Mouse (Mus musculus): Measurements from ENCODE around the gene Pcdh15. TPM values are rescaled to one million over a fixed set of nuclear protein-coding genes. Genes with fewer than 3 reads are reported as not detected.

Pcdh15 gene
- polyA plus RNA-seq, 1 experiment from 2014 or later, result 0.57 TPM

- Histone ChIP-seq H3K36me3 (replicated peaks) (no peaks in the 10 kb centered on the region), H3K27me3 (replicated peaks; ENCODE audit: low read depth, poor library complexity, severe bottlenecking) (no peaks in the 10 kb centered on the region), H3K9me3 (no peaks in the 10 kb centered on the region), H3K27ac (replicated peaks) (no peak overlapping the region), H3K4me1 (no peaks in the 10 kb centered on the region), H3K4me3 (no peak overlapping the region)
- DNase-seq (ENCODE audit: low spot score), result no peak
- 76% methylated on average over 2 of the region's 2 CpGs for WGBS
Observed at GRCm38 (mm10) chr10:74621837-74622236, 1522.7 kb downstream of the Pcdh15 start.

- no peaks in the 10 kb centered on the region for H3K27me3 ChIP-seq (replicated peaks; ENCODE audit: low read depth, poor library complexity, severe bottlenecking)
- H3K27ac ChIP-seq (replicated peaks), result no peak overlapping the region
- H3K4me1 ChIP-seq, result no peaks in the 10 kb centered on the region
- no peak overlapping the region for H3K4me3 ChIP-seq
- H3K36me3 ChIP-seq (replicated peaks), result no peaks in the 10 kb centered on the region
- WGBS, result 83% methylated on average over 4 of the region's 4 CpGs
- DNase-seq (ENCODE audit: low spot score), result no peak
- H3K9me3 ChIP-seq, result no peaks in the 10 kb centered on the region
Observed at GRCm38 (mm10) chr10:74625715-74626114, 1526.6 kb downstream of the Pcdh15 start.

DNA sequence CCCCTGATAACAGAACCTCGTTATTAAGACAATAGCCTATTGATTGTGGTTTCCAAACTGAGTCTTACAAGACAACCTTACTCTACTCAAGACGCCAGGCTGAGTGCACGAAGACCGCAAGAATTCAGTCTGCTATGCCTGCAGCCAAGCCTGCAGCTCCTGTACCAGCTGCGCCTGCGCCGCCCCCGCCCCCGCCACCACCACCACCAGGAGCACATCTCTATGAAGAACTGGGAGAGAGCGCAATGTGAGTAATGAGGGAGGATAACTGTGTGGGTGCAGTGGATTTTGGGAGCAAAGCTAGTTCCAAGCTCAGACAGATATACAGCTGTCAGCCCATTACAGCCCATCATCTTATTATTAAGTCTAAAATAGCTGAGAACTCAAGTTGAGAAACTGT lies 1527.5 kb downstream of the Pcdh15 start:
- WGBS, result 66% methylated on average over 10 of the region's 10 CpGs
- H3K27me3 ChIP-seq (replicated peaks; ENCODE audit: low read depth, poor library complexity, severe bottlenecking), result no peaks in the 10 kb centered on the region
- no peak overlapping the region for H3K4me3 ChIP-seq
- no peaks in the 10 kb centered on the region for H3K9me3 ChIP-seq
- H3K4me1 ChIP-seq, result no peaks in the 10 kb centered on the region
- DNase-seq (ENCODE audit: low spot score), result no peak
- no peak overlapping the region for H3K27ac ChIP-seq (replicated peaks)
- no peaks in the 10 kb centered on the region for H3K36me3 ChIP-seq (replicated peaks)

- DNase-seq (ENCODE audit: low spot score), result no peak
- WGBS, result 89% methylated on average over 9 of the region's 9 CpGs
- H3K4me3 ChIP-seq, result no peak overlapping the region
- no peaks in the 10 kb centered on the region for H3K27me3 ChIP-seq (replicated peaks; ENCODE audit: low read depth, poor library complexity, severe bottlenecking)
- no peak overlapping the region for H3K27ac ChIP-seq (replicated peaks)
- no peaks in the 10 kb centered on the region for H3K36me3 ChIP-seq (replicated peaks)
- H3K9me3 ChIP-seq, result no peaks in the 10 kb centered on the region
- H3K4me1 ChIP-seq, result no peaks in the 10 kb centered on the region
Observed at GRCm38 (mm10) chr10:74631314-74631713, 1532.2 kb downstream of the Pcdh15 start.

- 50% methylated on average over 4 of the region's 4 CpGs for WGBS
- H3K4me1 ChIP-seq, result peaks cover 7% of the 10 kb centered on the region
- DNase-seq (ENCODE audit: low spot score), result no peak
- H3K9me3 ChIP-seq, result no peaks in the 10 kb centered on the region
- no peaks in the 10 kb centered on the region for H3K27me3 ChIP-seq (replicated peaks; ENCODE audit: low read depth, poor library complexity, severe bottlenecking)
- no peak overlapping the region for H3K4me3 ChIP-seq
- H3K36me3 ChIP-seq (replicated peaks), result no peaks in the 10 kb centered on the region
- H3K27ac ChIP-seq (replicated peaks), result no peak overlapping the region
Observed at GRCm38 (mm10) chr10:74637040-74637439, 1537.9 kb downstream of the Pcdh15 start.

- H3K4me1 ChIP-seq, result peaks cover 3% of the 10 kb centered on the region
- DNase-seq (ENCODE audit: low spot score), result peak; percentile 24
- 62% methylated on average over 6 of the region's 6 CpGs for WGBS
Observed at GRCm38 (mm10) chr10:74642125-74642524, 1543.0 kb downstream of the Pcdh15 start.

DNA sequence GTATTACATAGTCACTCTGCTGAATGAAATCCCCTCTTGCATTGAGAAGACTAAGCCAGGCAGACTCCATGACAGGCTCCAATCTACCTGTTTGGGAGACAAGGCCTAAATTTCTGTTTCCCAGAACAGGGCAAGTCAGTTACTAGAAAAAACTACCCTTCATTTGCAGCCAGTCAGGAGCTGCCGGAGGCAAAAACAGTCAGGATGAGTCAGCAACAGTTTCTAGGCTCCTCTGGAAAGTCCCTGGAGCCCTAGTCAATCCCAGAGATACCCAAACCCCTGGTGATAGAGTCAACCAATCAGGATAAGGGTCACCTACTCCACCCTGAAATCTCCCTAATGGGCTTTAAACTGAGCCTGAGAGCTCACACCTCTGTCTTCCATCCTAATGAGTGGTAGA lies 1564.0 kb downstream of the Pcdh15 start:
- no peaks in the 10 kb centered on the region for H3K27me3 ChIP-seq (replicated peaks; ENCODE audit: low read depth, poor library complexity, severe bottlenecking)
- H3K36me3 ChIP-seq (replicated peaks), result no peaks in the 10 kb centered on the region
- no peak for DNase-seq (ENCODE audit: low spot score)
- 95% methylated on average over 1 of the region's 1 CpGs for WGBS
- no peak overlapping the region for H3K27ac ChIP-seq (replicated peaks)
- H3K4me3 ChIP-seq, result no peak overlapping the region
- no peaks in the 10 kb centered on the region for H3K9me3 ChIP-seq
- H3K4me1 ChIP-seq, result no peaks in the 10 kb centered on the region

More at GRCm38 (mm10) chr10:74642125-74642524, 1543.0 kb downstream of the Pcdh15 start:
- Histone ChIP-seq H3K4me3 (no peak overlapping the region), H3K27me3 (replicated peaks; ENCODE audit: low read depth, poor library complexity, severe bottlenecking) (no peaks in the 10 kb centered on the region), H3K27ac (replicated peaks) (no peak overlapping the region), H3K36me3 (replicated peaks) (no peaks in the 10 kb centered on the region), H3K9me3 (no peaks in the 10 kb centered on the region)

DNA sequence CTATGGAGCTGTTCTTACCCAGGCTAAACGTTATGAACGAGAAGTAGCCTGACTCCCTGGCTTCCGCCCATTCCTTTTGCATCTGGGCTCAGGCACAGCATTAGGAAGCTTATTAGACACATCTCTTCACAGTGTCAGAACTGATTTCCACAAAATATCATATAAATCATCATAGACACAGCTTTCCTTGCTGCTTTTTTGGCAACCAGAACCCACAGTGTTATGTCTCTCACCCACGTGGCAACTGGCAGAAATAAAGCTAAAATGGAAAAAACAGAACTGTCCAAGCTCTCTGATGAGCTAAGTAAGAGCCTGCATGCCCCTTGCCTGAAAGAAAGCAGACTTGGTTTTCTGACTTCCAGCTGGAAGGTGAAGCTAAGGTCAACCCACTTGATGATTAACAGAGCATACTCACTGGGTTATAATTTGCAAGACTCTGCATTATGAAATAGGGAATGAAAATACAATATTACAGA lies 1580.9 kb downstream of the Pcdh15 start:
- peak; percentile 13 for DNase-seq (ENCODE audit: low spot score)
- WGBS, result 57% methylated on average over 4 of the region's 4 CpGs
- Histone ChIP-seq H3K27ac (replicated peaks) (peak overlapping the region; percentile 46), H3K9me3 (no peaks in the 10 kb centered on the region), H3K36me3 (replicated peaks) (no peaks in the 10 kb centered on the region), H3K27me3 (replicated peaks; ENCODE audit: low read depth, poor library complexity, severe bottlenecking) (no peaks in the 10 kb centered on the region), H3K4me3 (no peak overlapping the region), H3K4me1 (peaks cover 13% of the 10 kb centered on the region)

- peak; percentile 27 for DNase-seq (ENCODE audit: low spot score)
- Histone ChIP-seq H3K27ac (replicated peaks) (peak overlapping the region; percentile 41; the same call in 1 of the 2 replicates), H3K4me3 (no peak overlapping the region)
Observed at GRCm38 (mm10) chr10:74680559-74680958, 1581.4 kb downstream of the Pcdh15 start.

More at GRCm38 (mm10) chr10:74680559-74680958, 1581.4 kb downstream of the Pcdh15 start:
- Histone ChIP-seq H3K4me1 (peaks cover 13% of the 10 kb centered on the region), H3K27me3 (replicated peaks; ENCODE audit: low read depth, poor library complexity, severe bottlenecking) (no peaks in the 10 kb centered on the region), H3K9me3 (no peaks in the 10 kb centered on the region), H3K36me3 (replicated peaks) (no peaks in the 10 kb centered on the region)
- WGBS, result 11% methylated on average over 1 of the region's 1 CpGs

Measured in embryonic facial prominence, embryonic 10.5 days (tissue).